Mouse (Mus musculus) bone marrow macrophage, adult 2 months (primary cell): ENCODE measurements around the gene Gm21964.

Experiments used
- CTCF ChIP-seq: IDR thresholded peaks from 2 replicates; pipeline ENCODE4 v1.5.1; 2012; ENCODE audit warnings: low read depth, mild to moderate bottlenecking, low read length, moderate library complexity
- POLR2A ChIP-seq: IDR thresholded peaks from 2 replicates; pipeline ENCODE4 v1.6.1; 2012; ENCODE audit warnings: mild to moderate bottlenecking, low read depth, low read length, borderline replicate concordance

DNA sequence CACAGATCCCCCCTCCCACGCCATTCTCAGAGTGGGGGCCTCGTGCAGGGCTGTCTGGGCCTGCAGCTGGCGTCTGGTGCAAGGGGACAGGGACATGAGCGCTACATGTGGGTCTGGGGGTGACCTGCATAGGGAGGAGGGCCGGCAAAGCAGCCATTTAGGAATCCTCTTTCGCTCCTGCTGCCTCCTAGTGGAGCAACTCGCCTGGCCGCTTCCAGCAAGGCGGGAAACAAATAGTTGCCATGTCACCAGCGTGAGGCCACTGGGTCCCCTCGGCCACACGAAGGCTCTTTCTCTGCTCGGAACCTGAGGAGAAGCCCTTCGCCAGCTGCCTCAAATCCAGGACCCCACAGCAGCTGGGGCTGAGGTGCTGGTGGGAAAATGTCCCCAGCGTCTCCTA is 669 bp downstream of the Gm21964 start:
- TF ChIP-seq POLR2A = no peak
- TF ChIP-seq CTCF = no peak
